Mouse (Mus musculus) midbrain, embryonic 14.5 days (tissue): ENCODE measurements around the gene Efna3. TPM values are rescaled to one million over a fixed set of nuclear protein-coding genes. Genes with fewer than 3 reads are reported as not detected.

ENCODE experiments used
- ATAC-seq: fragments of 200-750 bp; cut with Nextera tagmentation; 2 replicates; pipeline ENCODE4 v1.8.0; 2017; ENCODE audit warnings: moderate number of reproducible peaks, moderate library complexity; ENCODE audit not compliant: low FRiP score, low TSS enrichment
- DNase-seq: peaks from one replicate; pipeline ENCODE4 v3.0.0-alpha.2; 2015
- H3K27ac ChIP-seq: fragments of 300-500 bp; sonication (generic); replicated peaks from 2 replicates; pipeline ENCODE4 v1.5.1; 2014; ENCODE audit warnings: mild to moderate bottlenecking, low read depth, low read length, moderate library complexity
- H3K27me3 ChIP-seq: fragments of 300-500 bp; sonication (generic); 2 replicates; pipeline ENCODE4 v1.6.1; 2014; ENCODE audit warnings: low read length, control low read depth, mixed read lengths; ENCODE audit not compliant: control insufficient read depth, insufficient read depth
- H3K36me3 ChIP-seq: fragments of 300-500 bp; sonication (generic); 2 replicates; pipeline ENCODE4 v1.6.1; 2014; ENCODE audit warnings: low read length, control low read depth; ENCODE audit not compliant: control insufficient read depth, insufficient read depth
- H3K4me1 ChIP-seq: fragments of 300-500 bp; sonication (generic); 2 replicates; pipeline ENCODE4 v1.6.1; 2014; ENCODE audit warnings: mild to moderate bottlenecking, antibody characterized with exemption, low read length, control low read depth; ENCODE audit not compliant: control insufficient read depth, insufficient read depth
- H3K4me2 ChIP-seq: fragments of 300-500 bp; sonication (generic); 2 replicates; pipeline ENCODE4 v1.6.1; 2014; ENCODE audit warnings: mild to moderate bottlenecking, low read length, moderate library complexity
- H3K4me3 ChIP-seq: fragments of 300-500 bp; sonication (generic); replicated peaks from 2 replicates; pipeline ENCODE4 v1.5.1; 2014; ENCODE audit warnings: low read depth, low read length
- H3K9ac ChIP-seq: fragments of 300-500 bp; sonication (generic); replicated peaks from 2 replicates; pipeline ENCODE4 v1.6.1; 2014; ENCODE audit warnings: mild to moderate bottlenecking, low read length, moderate library complexity
- H3K9me3 ChIP-seq: fragments of 300-500 bp; sonication (generic); 2 replicates; pipeline ENCODE4 v1.6.1; 2016; ENCODE audit warnings: low read length, control low read depth, mixed read lengths; ENCODE audit not compliant: control insufficient read depth
- WGBS: fragments of 180-500 bp; shearing (Covaris S2); extraction: QIAGEN DNeasy Blood & Tissue Kit; methylation state at CpG from one replicate; pipeline ENCODE4 v1.1.7; 2014; 5-methylcytosine and 5-hydroxymethylcytosine counted together
- polyA plus RNA-seq: library from polyadenylated mRNA; unstranded; fragments of >200 nt; fragmentation: Nextera tagmentation; extraction: Ambion mirVana; gene quantifications from 2 replicates; pipeline ENCODE4 v1.2.1, GENCODE M21; 2014

The Efna3 gene
- polyA plus RNA-seq: 31.1 and 43.4 TPM in 2 replicates

DNA sequence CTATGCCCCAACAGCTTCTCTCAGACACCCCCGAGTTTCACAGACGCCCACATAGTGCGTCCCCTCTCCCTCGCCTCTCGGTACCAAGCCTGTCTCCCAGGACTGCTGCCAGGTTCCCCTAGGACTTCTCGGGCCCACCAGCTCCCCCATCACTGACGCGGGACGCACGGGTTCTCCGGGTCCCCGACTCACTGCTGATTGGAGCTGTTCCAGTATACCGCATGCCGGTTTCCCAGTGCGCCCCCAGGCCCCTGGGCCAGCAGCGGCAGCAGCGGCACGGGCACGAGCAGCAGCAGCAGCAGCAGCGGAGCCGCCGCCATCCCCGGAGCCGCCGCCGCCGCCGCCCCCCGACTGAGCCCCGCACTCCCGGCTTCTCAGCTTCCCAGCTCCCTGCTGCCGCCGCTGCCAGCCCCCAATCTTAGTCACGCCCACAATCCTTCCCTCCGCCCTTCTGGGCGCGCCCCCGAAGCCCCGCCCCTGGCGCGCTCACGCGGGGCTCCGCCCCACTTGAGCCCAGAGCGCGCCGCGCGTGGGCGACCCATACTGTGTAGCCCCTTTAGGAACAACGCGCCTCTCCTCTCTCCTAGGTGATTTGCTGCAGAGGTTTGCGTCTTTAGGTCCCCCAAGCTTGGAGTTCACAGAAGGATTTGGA, at the start of gene Efna3:
TSS of gene Efna3 (minus strand) at position 452 of the 652 bp plus-strand sequence.
- peak within 1 kb of the TSS; percentile 89 for H3K27ac ChIP-seq
- under 1% methylated on average over 53 of the region's 53 CpGs for WGBS
- peak; percentile 95 for DNase-seq
- peak within 1 kb of the TSS; percentile 69 for H3K4me3 ChIP-seq
- H3K4me2 ChIP-seq: peak within 1 kb of the TSS; percentile 80
- H3K36me3 ChIP-seq: no peaks in the 10 kb centered on the region
- H3K4me1 ChIP-seq: peaks cover 32% of the 10 kb centered on the region
- peak within 1 kb of the TSS; percentile 84 for H3K9ac ChIP-seq
- no peaks in the 10 kb centered on the region for H3K9me3 ChIP-seq
- peak; percentile 57 for ATAC-seq
- H3K27me3 ChIP-seq: peaks cover 24% of the 10 kb centered on the region

DNA sequence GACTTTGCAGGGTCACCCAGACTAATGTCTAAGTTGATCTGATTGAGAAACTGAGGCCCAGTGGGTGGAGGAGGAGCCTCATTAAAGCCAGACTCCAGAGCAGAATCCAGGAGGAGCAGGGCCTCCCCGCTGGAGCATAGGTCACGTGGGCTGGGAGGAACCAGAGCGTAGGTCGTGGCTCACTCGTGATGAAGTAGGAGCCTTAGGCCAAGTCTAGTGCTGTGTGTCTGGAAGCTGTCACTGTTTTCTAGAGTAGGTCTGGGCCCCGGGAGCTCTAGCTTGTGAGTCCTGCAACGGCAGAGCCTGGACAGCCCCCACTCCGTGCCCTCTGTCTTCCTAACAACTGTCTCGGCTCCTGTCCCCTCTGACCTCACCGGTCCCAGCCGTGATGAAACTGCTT, 44.6 kb upstream of the Efna3 start:
- no peak overlapping the region for H3K4me3 ChIP-seq
- DNase-seq (no peak), ATAC-seq (no peak)
- no peaks in the 10 kb centered on the region for H3K9me3 ChIP-seq
- WGBS: 75% methylated on average over 11 of the region's 11 CpGs
- H3K4me1 ChIP-seq: no peaks in the 10 kb centered on the region
- no peak overlapping the region for H3K4me2 ChIP-seq
- no peaks in the 10 kb centered on the region for H3K27me3 ChIP-seq
- H3K36me3 ChIP-seq: no peaks in the 10 kb centered on the region
- H3K27ac ChIP-seq: no peak overlapping the region
- no peak overlapping the region for H3K9ac ChIP-seq

DNA sequence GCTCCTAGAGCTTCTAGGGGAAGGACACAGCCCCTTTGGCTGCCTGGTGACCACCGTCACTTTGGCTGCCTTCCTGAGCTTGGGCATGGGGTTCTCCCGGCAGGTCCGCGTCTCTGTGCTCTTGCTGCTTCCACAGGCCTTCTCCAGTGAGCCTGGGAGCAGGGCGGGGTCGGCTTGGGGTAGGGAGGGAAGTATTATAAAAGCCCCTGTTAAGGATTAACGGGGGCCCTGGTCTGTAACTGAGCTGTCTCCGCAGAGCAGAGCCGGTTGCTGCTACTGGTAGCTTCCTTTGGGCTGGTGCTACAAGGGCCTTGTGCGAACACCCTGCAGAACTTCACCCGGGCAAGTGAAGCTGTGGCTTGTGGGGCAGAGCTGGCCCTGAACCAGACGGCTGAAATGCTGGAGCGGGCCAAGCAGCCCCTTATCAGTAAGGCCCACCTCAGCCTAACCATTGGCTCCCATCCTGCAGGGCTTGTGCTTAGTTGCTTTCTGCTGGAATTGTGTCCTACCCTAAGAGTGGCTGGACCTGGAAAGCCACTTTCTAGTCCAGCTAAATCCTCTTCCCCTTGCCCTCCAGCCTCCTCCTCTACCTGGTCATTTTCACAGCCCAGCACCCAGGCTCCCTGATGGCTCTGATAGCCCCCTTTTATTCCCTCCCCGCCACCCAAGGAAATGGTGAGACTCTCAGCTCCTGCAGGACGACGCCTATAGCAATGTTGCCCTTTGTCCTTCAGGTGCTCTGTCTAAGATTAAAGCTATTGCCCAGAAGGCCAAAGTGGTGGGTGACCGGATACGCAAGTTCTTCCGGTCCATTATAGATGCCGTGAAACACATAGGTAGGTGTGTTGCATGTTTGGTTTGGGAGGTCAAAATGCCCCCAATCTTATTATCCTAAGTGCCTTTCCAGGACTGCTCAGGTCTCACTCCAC, 43.0 kb upstream of the Efna3 start:
- no peak overlapping the region for H3K27ac ChIP-seq
- H3K4me3 ChIP-seq: no peak overlapping the region
- no peak for ATAC-seq
- no peaks in the 10 kb centered on the region for H3K4me1 ChIP-seq
- H3K9me3 ChIP-seq: no peaks in the 10 kb centered on the region
- no peak overlapping the region for H3K4me2 ChIP-seq
- DNase-seq: no peak
- 75% methylated on average over 20 of the region's 20 CpGs for WGBS
- no peaks in the 10 kb centered on the region for H3K36me3 ChIP-seq
- no peak overlapping the region for H3K9ac ChIP-seq
- no peaks in the 10 kb centered on the region for H3K27me3 ChIP-seq

DNA sequence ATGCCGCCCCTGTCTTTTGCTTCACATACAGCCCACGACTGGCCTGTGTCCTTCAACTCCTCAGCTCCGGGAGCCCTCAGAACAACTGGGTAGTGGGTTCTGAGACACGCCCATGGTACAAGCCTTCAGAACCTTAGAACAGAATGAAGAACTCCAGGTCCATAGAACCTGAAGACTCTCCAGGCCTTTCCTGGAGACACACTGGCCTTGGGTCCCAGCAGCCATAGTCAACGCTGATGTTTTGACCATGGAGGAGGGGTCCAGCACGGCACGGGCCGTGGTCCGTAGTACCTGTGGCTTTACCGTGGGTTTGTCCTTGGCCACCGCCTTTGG, 42.4 kb upstream of the Efna3 start, which contains the start of gene Dcst1:
TSS of gene Dcst1 (minus strand) at position 101 of the 333 bp plus-strand sequence.
- Histone ChIP-seq H3K36me3 (no peaks in the 10 kb centered on the region), H3K4me3 (no peak within 1 kb of the TSS), H3K9me3 (no peaks in the 10 kb centered on the region), H3K9ac (no peak within 1 kb of the TSS), H3K4me2 (no peak within 1 kb of the TSS), H3K4me1 (no peaks in the 10 kb centered on the region), H3K27me3 (no peaks in the 10 kb centered on the region), H3K27ac (no peak within 1 kb of the TSS)
- no peak for DNase-seq
- ATAC-seq: no peak
- 81% methylated on average over 11 of the region's 11 CpGs for WGBS

GRCm38 (mm10) chr3:89364631-89365030, 41.9 kb upstream of the Efna3 start:
- Histone ChIP-seq H3K4me1 (no peaks in the 10 kb centered on the region), H3K4me2 (no peak overlapping the region), H3K36me3 (no peaks in the 10 kb centered on the region), H3K27me3 (no peaks in the 10 kb centered on the region), H3K9ac (no peak overlapping the region), H3K9me3 (no peaks in the 10 kb centered on the region), H3K27ac (no peak overlapping the region), H3K4me3 (no peak overlapping the region)
- no peak for ATAC-seq
- DNase-seq: no peak
- 51% methylated on average over 8 of the region's 8 CpGs for WGBS

GRCm38 (mm10) chr3:89361675-89362074, 38.9 kb upstream of the Efna3 start, which contains the start of gene Dcst2:
Dcst2 (plus strand) TSS chr3:89361975.
- ATAC-seq (no peak), DNase-seq (no peak)
- H3K27ac ChIP-seq: no peak within 1 kb of the TSS
- no peaks in the 10 kb centered on the region for H3K4me1 ChIP-seq
- no peaks in the 10 kb centered on the region for H3K36me3 ChIP-seq
- WGBS: 88% methylated on average over 7 of the region's 7 CpGs
- H3K27me3 ChIP-seq: no peaks in the 10 kb centered on the region
- H3K9me3 ChIP-seq: no peaks in the 10 kb centered on the region
- no peak within 1 kb of the TSS for H3K4me2 ChIP-seq
- H3K9ac ChIP-seq: no peak within 1 kb of the TSS
- H3K4me3 ChIP-seq: no peak within 1 kb of the TSS

DNA sequence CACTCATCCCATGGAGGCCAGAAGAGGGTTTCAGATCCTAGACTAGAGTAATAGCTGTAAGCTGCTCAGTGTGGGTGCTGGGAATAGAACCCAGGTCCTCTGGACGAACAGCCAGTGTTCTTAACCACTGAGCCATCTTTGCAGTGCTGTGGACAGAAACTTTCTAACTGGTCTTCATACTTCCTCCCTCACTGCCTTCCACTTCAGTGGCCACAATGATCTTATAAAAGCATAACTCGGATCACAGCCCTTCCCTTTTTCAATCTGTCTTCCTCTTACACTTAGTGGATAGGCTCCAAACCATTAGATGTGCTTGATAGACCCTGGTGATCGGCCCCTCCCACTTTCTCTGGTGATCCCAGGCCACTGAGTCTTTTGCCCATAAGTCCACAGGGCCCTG, 37.5 kb upstream of the Efna3 start:
- no peak for ATAC-seq
- H3K9me3 ChIP-seq: no peaks in the 10 kb centered on the region
- DNase-seq: no peak
- no peaks in the 10 kb centered on the region for H3K4me1 ChIP-seq
- 80% methylated on average over 3 of the region's 3 CpGs for WGBS
- H3K9ac ChIP-seq: no peak overlapping the region
- H3K27me3 ChIP-seq: no peaks in the 10 kb centered on the region
- H3K27ac ChIP-seq: no peak overlapping the region
- no peak overlapping the region for H3K4me2 ChIP-seq
- no peak overlapping the region for H3K4me3 ChIP-seq
- no peaks in the 10 kb centered on the region for H3K36me3 ChIP-seq

DNA sequence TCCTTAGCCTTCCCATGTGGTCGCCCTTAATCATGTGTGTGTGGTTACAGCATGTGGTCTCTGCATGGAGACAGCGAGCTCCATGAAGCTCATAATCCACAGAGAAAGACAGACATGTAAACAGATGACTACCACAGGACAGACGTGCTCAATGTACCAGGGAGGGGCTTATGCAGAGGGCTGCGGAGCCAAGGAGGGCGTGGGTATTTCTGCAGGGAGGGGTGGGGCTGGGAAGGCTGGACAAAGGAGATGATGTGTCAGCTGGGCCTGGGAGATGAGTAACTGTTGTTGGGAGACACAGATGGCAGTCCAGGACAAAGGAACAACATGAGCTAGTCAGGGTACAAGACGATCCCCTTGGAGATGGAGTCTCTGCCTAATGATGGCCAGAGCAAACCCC, 36.9 kb upstream of the Efna3 start:
- Histone ChIP-seq H3K4me3 (no peak overlapping the region), H3K4me1 (no peaks in the 10 kb centered on the region), H3K4me2 (no peak overlapping the region), H3K9ac (no peak overlapping the region), H3K27ac (no peak overlapping the region), H3K36me3 (no peaks in the 10 kb centered on the region), H3K27me3 (no peaks in the 10 kb centered on the region), H3K9me3 (no peaks in the 10 kb centered on the region)
- WGBS: 62% methylated on average over 6 of the region's 6 CpGs
- DNase-seq (no peak), ATAC-seq (no peak)
